Mouse (Mus musculus): ENCODE results near the gene Wdr11. TPM values are rescaled to one million over a fixed set of nuclear protein-coding genes. Genes with fewer than 3 reads are reported as not detected.
A peak's percentile ranks its signal among the peaks of the same experiment; 100 is the strongest.

Gene Wdr11
- total and polyA plus RNA-seq, 3 experiments: 15.9 to 39.4 TPM; not detected in 1

- no peaks in the 10 kb centered on the region for H3K27me3 ChIP-seq (ENCODE audit: control insufficient read depth in 1 of 2, insufficient read depth in 2 of 2, low read length in 2 of 2)
- peak overlapping the region; percentile 87 for H3K9ac ChIP-seq (ENCODE audit: control insufficient read depth, low read depth, low read length, poor library complexity, severe bottlenecking)
- DNase-seq (ENCODE audit: low read depth, low spot score): no peak
- H3K4me3 ChIP-seq (ENCODE audit: control insufficient read depth in 1 of 2, insufficient read depth in 1 of 2, low read depth in 2 of 2, low read length in 2 of 2): peak overlapping the region; percentile 87 to 93
- no peaks in the 10 kb centered on the region for H3K9me3 ChIP-seq (replicated peaks; ENCODE audit: insufficient read depth, low read length)
- H3K4me1 ChIP-seq (ENCODE audit: control insufficient read depth in 1 of 2, insufficient read depth in 2 of 2, low read length in 2 of 2): no peaks in the 10 kb centered on the region; a peak in 2 of 4 replicates
- peaks cover 3% of the 10 kb centered on the region for H3K79me2 ChIP-seq (ENCODE audit: control insufficient read depth, insufficient read depth, low read length, poor library complexity)
- peaks cover 0 to 7% of the 10 kb centered on the region in 2 experiments; a peak in 2 of 4 replicates for H3K36me3 ChIP-seq (ENCODE audit: control insufficient read depth in 1 of 2, insufficient read depth in 2 of 2, low read length in 2 of 2)
- no peak for TF ChIP-seq JUND (IDR thresholded peaks at IDR 0.05; ENCODE audit: low read depth, low read length)
- 0 out of 2 replicates have a peak, but pooled peaks have one; percentile 22 for TF ChIP-seq MYC (IDR thresholded peaks at IDR 0.05; ENCODE audit: low read depth, low read length)
- TF ChIP-seq POLR2A (IDR thresholded peaks at IDR 0.05; ENCODE audit: control insufficient read depth in 1 of 2, insufficient read depth in 1 of 2, low read depth in 1 of 2, low read length in 2 of 2, poor library complexity in 1 of 2): peak in 1 of 2 experiments; percentile 42; a peak in 1 of 4 replicates
- TF ChIP-seq NRF1 (IDR thresholded peaks at IDR 0.05; ENCODE audit: insufficient read depth, low read depth, low read length, poor library complexity, severe bottlenecking): no peak
- no peak for TF ChIP-seq MXI1 (IDR thresholded peaks at IDR 0.05; ENCODE audit: low read depth, low read length)
- TF ChIP-seq MAX (IDR thresholded peaks at IDR 0.05; ENCODE audit: low read length): no peak
- 0 out of 2 replicates have a peak, but pooled peaks have one; percentile 13 for TF ChIP-seq NELFE (IDR thresholded peaks at IDR 0.05; ENCODE audit: low read depth, low read length)
- H3K27ac ChIP-seq (ENCODE audit: control insufficient read depth, low read depth, low read length): peak overlapping the region; percentile 81
These were observed 576 bp downstream of the Wdr11 start for GRCm38 (mm10) chr7:129592132-129592745.

- TF ChIP-seq TBP (IDR thresholded peaks at IDR 0.05; ENCODE audit: low read depth, low read length) (no peak), BHLHE40 (IDR thresholded peaks at IDR 0.05; ENCODE audit: borderline replicate concordance, low read depth, low read length) (no peak), CHD1 (IDR thresholded peaks at IDR 0.05; ENCODE audit: low read depth, low read length) (no peak), GABPA (IDR thresholded peaks at IDR 0.05; ENCODE audit: low read depth, low read length) (no peak), CHD2 (IDR thresholded peaks at IDR 0.05; ENCODE audit: low read length) (no peak)
- H3K4me3 ChIP-seq (ENCODE audit: control insufficient read depth in 1 of 2, insufficient read depth in 1 of 2, low read depth in 2 of 2, low read length in 2 of 2): no peak overlapping the region
- H3K36me3 ChIP-seq (ENCODE audit: control insufficient read depth in 1 of 2, insufficient read depth in 2 of 2, low read length in 2 of 2): peaks cover 7 to 8% of the 10 kb centered on the region in 2 experiments
- no peaks in the 10 kb centered on the region; a peak in 2 of 4 replicates for H3K4me1 ChIP-seq (ENCODE audit: control insufficient read depth in 1 of 2, insufficient read depth in 2 of 2, low read length in 2 of 2)
- no peaks in the 10 kb centered on the region for H3K27me3 ChIP-seq (ENCODE audit: control insufficient read depth in 1 of 2, insufficient read depth in 2 of 2, low read length in 2 of 2)
- H3K27ac ChIP-seq (ENCODE audit: control insufficient read depth, low read depth, low read length): no peak overlapping the region
- H3K79me2 ChIP-seq (ENCODE audit: control insufficient read depth, insufficient read depth, low read length, poor library complexity): peaks cover 1% of the 10 kb centered on the region
- H3K9me3 ChIP-seq (replicated peaks; ENCODE audit: insufficient read depth, low read length): no peaks in the 10 kb centered on the region
- DNase-seq (ENCODE audit: low read depth, low spot score): no peak
- H3K9ac ChIP-seq (ENCODE audit: control insufficient read depth, low read depth, low read length, poor library complexity, severe bottlenecking): no peak overlapping the region
These were observed 5.5 kb downstream of the Wdr11 start for GRCm38 (mm10) chr7:129597186-129597585.

GRCm38 (mm10) chr7:129606291-129606690, 14.6 kb downstream of the Wdr11 start:
- H3K27ac ChIP-seq (ENCODE audit: control insufficient read depth, low read depth, low read length): no peak overlapping the region
- DNase-seq (ENCODE audit: low read depth, low spot score): no peak
- no peaks in the 10 kb centered on the region for H3K9me3 ChIP-seq (replicated peaks; ENCODE audit: insufficient read depth, low read length)
- no peaks in the 10 kb centered on the region for H3K27me3 ChIP-seq (ENCODE audit: control insufficient read depth in 1 of 2, insufficient read depth in 2 of 2, low read length in 2 of 2)
- H3K4me1 ChIP-seq (ENCODE audit: control insufficient read depth in 1 of 2, insufficient read depth in 2 of 2, low read length in 2 of 2): no peaks in the 10 kb centered on the region
- no peak overlapping the region for H3K9ac ChIP-seq (ENCODE audit: control insufficient read depth, low read depth, low read length, poor library complexity, severe bottlenecking)
- no peak overlapping the region for H3K4me3 ChIP-seq (ENCODE audit: control insufficient read depth in 1 of 2, insufficient read depth in 1 of 2, low read depth in 2 of 2, low read length in 2 of 2)
- peaks cover 0 to 20% of the 10 kb centered on the region in 2 experiments; a peak in 2 of 4 replicates for H3K36me3 ChIP-seq (ENCODE audit: control insufficient read depth in 1 of 2, insufficient read depth in 2 of 2, low read length in 2 of 2)
- no peaks in the 10 kb centered on the region for H3K79me2 ChIP-seq (ENCODE audit: control insufficient read depth, insufficient read depth, low read length, poor library complexity)
- TF ChIP-seq TAL1 (IDR thresholded peaks at IDR 0.05; ENCODE audit: low read length) (no peak), GABPA (IDR thresholded peaks at IDR 0.05; ENCODE audit: low read depth, low read length) (no peak), E2F4 (IDR thresholded peaks at IDR 0.05; ENCODE audit: borderline replicate concordance, low read depth, low read length) (no peak), MXI1 (IDR thresholded peaks at IDR 0.05; ENCODE audit: low read depth, low read length) (no peak), CTCF (IDR thresholded peaks at IDR 0.05 in 2 of 3, conservative IDR thresholded peaks at IDR 0.05 in 1 of 3; ENCODE audit: control insufficient read depth in 1 of 3, insufficient read depth in 1 of 3, low read depth in 2 of 3, low read length in 3 of 3, poor library complexity in 1 of 3, severe bottlenecking in 1 of 3) (no peak), USF2 (IDR thresholded peaks at IDR 0.05; ENCODE audit: borderline replicate concordance in 1 of 2, insufficient read depth in 1 of 2, low read depth in 1 of 2, low read length in 2 of 2) (no peak), ZC3H11A (IDR thresholded peaks at IDR 0.05; ENCODE audit: low read depth, low read length) (no peak), BHLHE40 (IDR thresholded peaks at IDR 0.05; ENCODE audit: borderline replicate concordance, low read depth, low read length) (no peak), POLR2A (IDR thresholded peaks at IDR 0.05; ENCODE audit: control insufficient read depth in 1 of 2, insufficient read depth in 1 of 2, low read depth in 1 of 2, low read length in 2 of 2, poor library complexity in 1 of 2) (no peak)
